Mouse (Mus musculus): ENCODE data around the gene Hspd1. TPM values are rescaled to one million over a fixed set of nuclear protein-coding genes. Genes with fewer than 3 reads are reported as not detected.

Hspd1 gene
- polyA plus RNA-seq, 1 experiment = 35.0 TPM

DNA sequence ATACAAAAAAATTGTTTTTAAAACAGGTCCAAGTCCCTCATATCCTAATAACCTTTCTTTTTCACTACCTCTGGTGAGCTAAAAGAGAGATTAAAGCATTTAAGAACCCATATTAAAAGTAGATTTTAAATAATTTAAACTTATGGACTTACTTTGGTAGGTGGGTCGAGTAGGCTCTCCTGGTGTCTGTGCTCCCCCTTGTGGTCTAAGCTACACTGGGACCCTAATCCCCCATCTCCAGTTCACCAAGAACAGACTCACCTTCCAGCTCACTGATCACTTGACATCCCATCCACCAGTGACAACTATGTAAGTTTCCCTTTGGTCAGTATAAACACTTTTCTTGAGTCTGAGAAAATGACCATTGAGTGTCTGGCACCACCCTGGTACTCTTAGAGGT lies 45.8 kb downstream of the Hspd1 start:
- DNase-seq (ENCODE audit: low read depth) = no peak

DNA sequence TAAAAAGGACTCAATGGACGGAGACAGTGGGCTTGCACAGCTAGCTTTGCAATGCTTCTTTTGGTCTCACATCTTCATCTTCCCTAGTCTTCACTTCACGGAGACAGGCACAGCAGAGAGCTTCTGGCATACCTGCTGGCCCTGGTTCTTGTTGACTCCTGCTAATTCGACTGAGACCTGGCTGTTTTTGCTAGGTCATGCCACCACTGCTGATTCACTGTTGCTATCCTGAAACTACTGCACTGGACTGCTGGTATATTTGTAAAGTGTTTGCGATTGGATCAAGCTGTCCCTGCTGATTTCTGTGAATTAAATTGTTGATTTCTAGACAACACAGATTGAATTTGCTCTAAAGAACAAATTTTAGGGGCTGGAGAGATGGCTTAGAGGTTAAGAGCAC lies 46.4 kb downstream of the Hspd1 start:
- DNase-seq (ENCODE audit: low read depth) = no peak

DNA sequence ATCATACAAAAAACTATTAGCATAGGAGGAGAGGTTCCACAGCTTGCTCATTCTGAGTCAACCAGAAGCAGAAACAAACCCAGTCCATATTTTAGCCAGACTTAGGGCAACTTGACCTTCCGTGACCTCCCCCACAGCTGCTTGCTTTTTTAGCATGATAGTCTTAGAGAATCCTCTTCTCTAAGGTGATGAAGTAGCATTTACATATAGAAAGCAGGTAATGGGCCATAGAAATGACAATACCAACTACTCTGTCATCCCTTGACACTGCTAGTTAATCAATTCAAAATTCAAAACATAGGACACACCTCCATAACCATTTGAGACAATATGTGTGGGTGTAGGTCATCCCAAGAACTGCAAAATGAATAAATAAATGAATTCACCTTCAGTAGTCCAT lies 48.1 kb downstream of the Hspd1 start:
- DNase-seq (ENCODE audit: low read depth) = no peak

DNA sequence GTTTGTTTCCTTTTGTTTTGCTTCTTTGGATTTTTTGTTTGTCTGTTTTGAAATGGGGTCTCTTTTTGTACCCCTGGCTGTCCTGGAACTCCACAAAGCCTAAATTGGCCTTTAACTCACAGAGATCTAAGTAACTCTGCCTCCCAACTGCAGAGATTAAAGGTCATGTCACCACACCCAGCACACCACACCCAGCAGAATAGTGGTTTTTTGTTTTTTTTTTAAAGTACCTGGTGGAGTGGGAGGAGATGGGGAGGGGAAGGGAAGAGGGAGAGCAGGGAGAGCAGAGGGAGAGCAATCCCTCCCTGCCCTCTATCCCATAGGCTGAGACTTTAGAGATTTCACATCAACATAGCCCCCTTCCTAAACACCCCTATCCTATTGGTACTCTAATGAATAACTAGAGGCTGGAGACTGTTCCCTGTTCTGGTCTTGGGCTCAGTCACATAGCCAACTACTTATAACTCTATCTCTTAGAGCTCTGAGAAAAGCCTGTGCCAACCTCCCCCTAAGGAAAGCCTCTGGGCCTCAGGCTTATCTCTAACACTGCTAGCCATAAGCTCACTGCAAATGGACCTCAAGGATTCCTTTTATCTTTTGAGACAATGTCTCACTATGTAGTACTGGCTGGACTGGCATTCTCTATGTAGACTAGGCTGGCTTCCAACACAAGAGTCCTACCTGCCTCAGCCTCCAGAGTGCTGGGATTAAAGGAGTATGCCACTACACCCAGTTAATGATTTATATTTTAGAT lies 56.8 kb downstream of the Hspd1 start:
- no peak for DNase-seq (ENCODE audit: low read depth)

DNA sequence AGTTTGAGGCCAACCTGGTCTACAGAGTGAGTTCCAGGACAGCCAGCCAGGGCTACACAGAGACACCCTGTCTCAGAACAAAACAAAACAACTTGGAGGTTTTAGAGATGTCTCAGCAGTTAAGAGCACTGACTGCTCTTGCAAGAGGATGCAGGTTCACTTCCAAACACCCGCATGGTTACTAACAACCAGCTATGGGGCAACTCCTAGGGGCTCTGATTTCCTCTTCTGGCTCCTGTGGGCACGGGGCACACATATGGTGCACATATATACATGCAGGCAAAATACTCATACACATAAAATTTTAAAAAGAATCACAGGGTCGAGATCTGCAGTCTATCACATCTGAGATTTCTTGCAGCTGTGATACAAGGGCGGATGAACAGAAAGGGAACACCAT lies 58.6 kb downstream of the Hspd1 start:
- no peak for DNase-seq (ENCODE audit: low read depth)

DNA sequence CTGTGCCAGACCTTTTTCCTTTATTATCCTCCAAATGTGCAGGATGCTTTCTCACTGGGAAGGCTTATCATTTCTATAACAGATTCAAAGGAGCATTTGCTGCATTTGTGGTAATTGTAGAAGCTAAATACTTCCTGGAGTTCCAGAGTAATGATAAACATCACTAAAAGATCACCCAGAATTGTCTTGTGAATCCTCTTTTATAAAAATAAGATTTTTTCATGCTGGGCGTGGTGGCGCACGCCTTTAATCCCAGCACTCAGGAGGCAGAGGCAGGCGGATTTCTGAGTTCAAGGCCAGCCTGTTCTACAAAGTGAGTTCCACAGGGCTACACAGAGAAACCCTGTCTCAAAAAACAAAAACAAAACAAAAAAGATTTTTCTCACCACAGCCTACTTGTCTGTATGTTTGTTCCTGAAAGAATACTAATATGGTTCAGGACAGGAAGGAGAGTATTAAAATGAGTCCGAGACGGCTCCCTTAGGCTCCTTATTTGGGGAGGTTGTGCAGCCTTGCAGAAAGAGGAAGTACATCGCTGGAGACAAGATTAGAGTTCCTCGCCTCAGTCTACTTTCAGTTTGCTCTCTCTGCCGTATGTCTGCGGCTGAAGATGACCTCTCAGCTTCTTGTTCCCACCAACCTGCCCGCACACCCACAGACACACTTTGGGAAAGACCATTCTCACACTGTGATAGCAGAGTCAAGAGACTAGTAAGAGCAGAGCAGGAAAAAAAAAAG lies 59.4 kb downstream of the Hspd1 start:
- no peak for DNase-seq (ENCODE audit: low read depth)

DNA sequence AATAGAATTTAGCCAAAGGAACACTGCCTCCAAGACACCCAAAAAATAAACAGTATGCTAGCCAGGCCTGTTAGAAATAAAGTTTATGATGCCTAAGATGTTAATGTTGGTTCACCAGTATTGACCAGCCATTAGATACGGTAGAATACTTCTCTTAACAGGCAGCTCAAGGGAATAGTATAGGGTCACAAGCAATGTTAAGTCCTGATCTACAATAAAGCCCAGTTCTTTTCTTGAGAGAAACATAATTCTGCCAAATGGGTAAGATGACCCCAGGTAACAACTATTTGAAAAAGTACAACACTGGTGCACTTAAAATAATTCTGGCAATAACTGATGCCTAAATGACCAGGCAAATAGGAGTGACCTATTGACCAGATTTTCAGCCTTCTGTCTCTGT lies 60.1 kb downstream of the Hspd1 start:
- DNase-seq (ENCODE audit: low read depth) = no peak

Other genes with a start within 250 kb of the Hspd1 start
- 15.4 and 18.6 TPM in 2 replicates for gene Ankrd44, start 161.9 kb downstream of the Hspd1 start, polyA plus RNA-seq (2012; rRNA removed)
- 51.0 and 53.3 TPM in 2 replicates for gene Sf3b1, start 60.8 kb downstream of the Hspd1 start, polyA plus RNA-seq (2012; rRNA removed)
- gene Coq10b, start 35.5 kb downstream of the Hspd1 start, polyA plus RNA-seq (2012; rRNA removed) = 12.2 and 13.7 TPM in 2 replicates
- gene Hspe1, start 111 bp downstream of the Hspd1 start, polyA plus RNA-seq (2012; rRNA removed) = 23.7 and 29.1 TPM in 2 replicates
- 11.7 and 12.5 TPM in 2 replicates for gene Mob4, start 43.0 kb upstream of the Hspd1 start, polyA plus RNA-seq (2012; rRNA removed)
- 1.6 and 2.2 TPM in 2 replicates for gene Rftn2, start 138.5 kb upstream of the Hspd1 start, polyA plus RNA-seq (2012; rRNA removed)
- gene Mars2, start 148.9 kb upstream of the Hspd1 start, polyA plus RNA-seq (2012; rRNA removed) = 1.4 and 1.5 TPM in 2 replicates